Mouse (Mus musculus) liver, adult 2 months (tissue): Measurements from ENCODE around the gene Hpd. TPM values are rescaled to one million over a fixed set of nuclear protein-coding genes. Genes with fewer than 3 reads are reported as not detected.
A peak's percentile ranks its signal among the peaks of the same experiment; 100 is the strongest.

Source experiments
- DNase-seq: peaks from one replicate; pipeline ENCODE4 v3.0.0-alpha.2; 2011; ENCODE audit warnings: low read depth, low spot score; ENCODE audit errors: extremely low read depth
- H3K27ac ChIP-seq: fragments of 200-500 bp; replicated peaks from 2 replicates; pipeline ENCODE4 v1.5.1; 2012; ENCODE audit warnings: low read depth, mild to moderate bottlenecking, control low read depth, inconsistent platforms, low read length; ENCODE audit not compliant: insufficient read depth
- H3K27me3 ChIP-seq: fragments of 200-500 bp; 2 replicates; pipeline ENCODE4 v1.6.1; 2012; ENCODE audit warnings: mild to moderate bottlenecking, moderate library complexity, low read length, inconsistent platforms; ENCODE audit not compliant: control insufficient read depth, insufficient read depth
- H3K36me3 ChIP-seq: fragments of 200-500 bp; 2 replicates; pipeline ENCODE4 v1.6.1; 2012; ENCODE audit warnings: low read length, inconsistent platforms; ENCODE audit not compliant: control insufficient read depth, insufficient read depth
- H3K4me1 ChIP-seq: fragments of 200-500 bp; 2 replicates; pipeline ENCODE4 v1.6.1; 2011; ENCODE audit warnings: low read length; ENCODE audit not compliant: control insufficient read depth, insufficient read depth
- H3K4me3 ChIP-seq: fragments of 200-500 bp; 2 replicates; pipeline ENCODE4 v1.5.1; 2011; ENCODE audit warnings: low read depth, mild to moderate bottlenecking, control low read depth, low read length, moderate library complexity; ENCODE audit not compliant: insufficient read depth
- H3K79me2 ChIP-seq: fragments of 200-500 bp; 2 replicates; pipeline ENCODE4 v1.6.1; 2012; ENCODE audit warnings: inconsistent platforms, mild to moderate bottlenecking, low read length, moderate library complexity; ENCODE audit not compliant: control insufficient read depth, insufficient read depth
- H3K9ac ChIP-seq: fragments of 200-500 bp; 2 replicates; pipeline ENCODE4 v1.6.1; 2012; ENCODE audit warnings: low read depth, mild to moderate bottlenecking, control low read depth, inconsistent platforms, low read length
- CTCF ChIP-seq: fragments of 200-500 bp; IDR thresholded peaks from 2 replicates; pipeline ENCODE4 v1.5.1; 2011; ENCODE audit warnings: low read depth, low read length, control low read depth
- POLR2A ChIP-seq: fragments of 200-500 bp; IDR thresholded peaks from 2 replicates; pipeline ENCODE4 v1.6.1; 2011; ENCODE audit warnings: low read length, control low read depth; ENCODE audit not compliant: insufficient read depth; ENCODE audit errors: extremely low read depth
- WGBS: fragments of 180-500 bp; shearing (Covaris S2); methylation state at CpG from one replicate; pipeline ENCODE4 v1.1.7; 2018; 5-methylcytosine and 5-hydroxymethylcytosine counted together
- polyA plus RNA-seq: library from polyadenylated mRNA; depleted of rRNA; stranded (reverse); fragments of >200 nt; gene quantifications from 2 replicates; pipeline ENCODE4 v1.2.3, GENCODE M21; 2012; rRNA removed
- total RNA-seq: library from RNA; depleted of rRNA; stranded (reverse); fragments of >200 nt; gene quantifications from 2 replicates; pipeline ENCODE4 v1.2.3, GENCODE M21; 2014; rRNA removed

Hpd gene
- 3,614 and 3,656 TPM in 2 replicates for total RNA-seq
- 3,813 and 5,374 TPM in 2 replicates for polyA plus RNA-seq

GRCm38 (mm10) chr5:123182651-123183050, at the start of gene Hpd:
Hpd (minus strand) TSS chr5:123182727.
- Histone ChIP-seq H3K36me3 (peaks cover 23% of the 10 kb centered on the region), H3K4me1 (peaks cover 22% of the 10 kb centered on the region), H3K27me3 (no peaks in the 10 kb centered on the region), H3K27ac (peak within 1 kb of the TSS; percentile 97), H3K79me2 (peaks cover 3% of the 10 kb centered on the region; the same call in 1 of the 2 replicates), H3K4me3 (peak within 1 kb of the TSS; percentile 51), H3K9ac (peak within 1 kb of the TSS; percentile 97)
- peak; percentile 84 for DNase-seq
- TF ChIP-seq POLR2A (peak; percentile 88), CTCF (no peak)
- WGBS = 13% methylated on average over 10 of the region's 10 CpGs

- peaks cover 13% of the 10 kb centered on the region for H3K4me1 ChIP-seq
- DNase-seq = no peak
Observed at GRCm38 (mm10) chr5:123232180-123232579, 49.7 kb upstream of the Hpd start.

GRCm38 (mm10) chr5:123229296-123229695, 46.8 kb upstream of the Hpd start:
- no peak overlapping the region for H3K4me3 ChIP-seq
- no peaks in the 10 kb centered on the region for H3K27me3 ChIP-seq
- peaks cover 9% of the 10 kb centered on the region; the same call in 1 of the 2 replicates for H3K79me2 ChIP-seq
- peak; percentile 46 for DNase-seq
- no peaks in the 10 kb centered on the region; the same call in 1 of the 2 replicates for H3K36me3 ChIP-seq
- TF ChIP-seq POLR2A = no peak
- no peak for TF ChIP-seq CTCF
- 67% methylated on average over 6 of the region's 6 CpGs for WGBS
- H3K9ac ChIP-seq = peak overlapping the region; percentile 17; the same call in 1 of the 2 replicates
- peaks cover 21% of the 10 kb centered on the region for H3K4me1 ChIP-seq
- no peak overlapping the region for H3K27ac ChIP-seq

More at GRCm38 (mm10) chr5:123232180-123232579, 49.7 kb upstream of the Hpd start:
- TF ChIP-seq CTCF (no peak), POLR2A (no peak)
- H3K9ac ChIP-seq = no peak overlapping the region
- H3K4me3 ChIP-seq = no peak overlapping the region
- WGBS = 82% methylated on average over 2 of the region's 2 CpGs
- peaks cover 11% of the 10 kb centered on the region; the same call in 1 of the 2 replicates for H3K79me2 ChIP-seq
- peaks cover 14% of the 10 kb centered on the region; the same call in 1 of the 2 replicates for H3K36me3 ChIP-seq
- no peaks in the 10 kb centered on the region for H3K27me3 ChIP-seq
- H3K27ac ChIP-seq = no peak overlapping the region

GRCm38 (mm10) chr5:123228524-123228922, 46.0 kb upstream of the Hpd start:
- peak overlapping the region; percentile 81 for H3K9ac ChIP-seq
- peaks cover 20% of the 10 kb centered on the region for H3K4me1 ChIP-seq
- peak overlapping the region; percentile 92 for H3K4me3 ChIP-seq
- no peaks in the 10 kb centered on the region; the same call in 1 of the 2 replicates for H3K36me3 ChIP-seq
- no peak for TF ChIP-seq CTCF
- TF ChIP-seq POLR2A = no peak
- no peak for DNase-seq
- no peaks in the 10 kb centered on the region for H3K27me3 ChIP-seq
- peak overlapping the region; percentile 53 for H3K27ac ChIP-seq
- H3K79me2 ChIP-seq = peaks cover 9% of the 10 kb centered on the region; the same call in 1 of the 2 replicates
- 2% methylated on average over 15 of the region's 15 CpGs for WGBS

GRCm38 (mm10) chr5:123227762-123228523, 45.4 kb upstream of the Hpd start:
- H3K4me3 ChIP-seq = peak overlapping the region; percentile 92
- no peak for TF ChIP-seq CTCF
- TF ChIP-seq POLR2A = 0 out of 2 replicates have a peak, but pooled peaks have one; percentile 69
- H3K79me2 ChIP-seq = peaks cover 9% of the 10 kb centered on the region; the same call in 1 of the 2 replicates
- WGBS = 2% methylated on average over 42 of the region's 42 CpGs
- no peaks in the 10 kb centered on the region for H3K27me3 ChIP-seq
- no peaks in the 10 kb centered on the region; the same call in 1 of the 2 replicates for H3K36me3 ChIP-seq
- peak overlapping the region; percentile 81 for H3K9ac ChIP-seq
- peaks cover 18% of the 10 kb centered on the region for H3K4me1 ChIP-seq
- peak; percentile 90 for DNase-seq
- H3K27ac ChIP-seq = peak overlapping the region; percentile 93

GRCm38 (mm10) chr5:123226851-123227250, 44.3 kb upstream of the Hpd start:
- WGBS = 23% methylated on average over 7 of the region's 7 CpGs
- Histone ChIP-seq H3K27me3 (no peaks in the 10 kb centered on the region), H3K27ac (peak overlapping the region; percentile 93), H3K36me3 (no peaks in the 10 kb centered on the region; the same call in 1 of the 2 replicates), H3K79me2 (peaks cover 9% of the 10 kb centered on the region; the same call in 1 of the 2 replicates), H3K4me1 (peaks cover 16% of the 10 kb centered on the region), H3K4me3 (no peak overlapping the region), H3K9ac (peak overlapping the region; percentile 2; the same call in 1 of the 2 replicates)
- peak; percentile 96 for DNase-seq
- TF ChIP-seq CTCF (no peak), POLR2A (no peak)
